Mouse (Mus musculus) heart, embryonic 14.5 days (tissue): ENCODE data around the gene R3hdml. TPM values are rescaled to one million over a fixed set of nuclear protein-coding genes. Genes with fewer than 3 reads are reported as not detected.

Source experiments
- ATAC-seq: fragments of 200-750 bp; cut with Nextera tagmentation; 2 replicates; pipeline ENCODE4 v1.8.0; 2017; ENCODE audit warnings: low read depth, moderate TSS enrichment; ENCODE audit not compliant: insufficient number of reproducible peaks, insufficient read depth, low FRiP score
- H3K27ac ChIP-seq, 2 experiments: fragments of 200-500 bp in 1 of 2; fragments of 300-500 bp in 1 of 2; sonication (generic) in 1 of 2; replicated peaks in 1 of 2; 2 replicates each; pipeline ENCODE4 v1.5.1; 2012 to 2014; ENCODE audit warnings: low read depth in 2 of 2, low read length in 2 of 2, control low read depth in 1 of 2, mild to moderate bottlenecking in 1 of 2, mixed read lengths in 1 of 2; ENCODE audit not compliant: control insufficient read depth in 1 of 2, insufficient read depth in 1 of 2
- H3K27me3 ChIP-seq: fragments of 300-500 bp; sonication (generic); 2 replicates; pipeline ENCODE4 v1.6.1; 2014; ENCODE audit warnings: mild to moderate bottlenecking, low read length, control low read depth; ENCODE audit not compliant: control insufficient read depth, insufficient read depth
- H3K36me3 ChIP-seq: fragments of 300-500 bp; sonication (generic); 2 replicates; pipeline ENCODE4 v1.6.1; 2014; ENCODE audit warnings: mild to moderate bottlenecking, control low read depth, low read length, mixed read lengths; ENCODE audit not compliant: control insufficient read depth, insufficient read depth
- H3K4me1 ChIP-seq, 2 experiments: fragments of 200-500 bp in 1 of 2; fragments of 300-500 bp in 1 of 2; sonication (generic) in 1 of 2; 2 replicates each; pipeline ENCODE4 v1.6.1; 2012 to 2014; ENCODE audit warnings: low read length in 2 of 2, control low read depth in 1 of 2, mixed read lengths in 1 of 2; ENCODE audit not compliant: control insufficient read depth in 2 of 2, insufficient read depth in 2 of 2
- H3K4me2 ChIP-seq: fragments of 300-500 bp; sonication (generic); 2 replicates; pipeline ENCODE4 v1.6.1; 2014; ENCODE audit warnings: mild to moderate bottlenecking, low read length
- H3K4me3 ChIP-seq, 2 experiments: fragments of 200-500 bp in 1 of 2; fragments of 300-500 bp in 1 of 2; sonication (generic) in 1 of 2; 2 replicates each; pipeline ENCODE4 v1.5.1; 2012 to 2014; ENCODE audit warnings: low read length in 2 of 2, mild to moderate bottlenecking in 2 of 2, control low read depth in 1 of 2, low read depth in 1 of 2, moderate library complexity in 1 of 2; ENCODE audit not compliant: control insufficient read depth in 1 of 2, insufficient read depth in 1 of 2
- H3K9ac ChIP-seq: fragments of 300-500 bp; sonication (generic); 2 replicates; pipeline ENCODE4 v1.6.1; 2014; ENCODE audit warnings: mild to moderate bottlenecking, low read length
- H3K9me3 ChIP-seq: fragments of 300-500 bp; sonication (generic); 2 replicates; pipeline ENCODE4 v1.6.1; 2016; ENCODE audit warnings: low read length, control low read depth; ENCODE audit not compliant: control insufficient read depth
- WGBS: fragments of 180-500 bp; shearing (Covaris S2); extraction: QIAGEN DNeasy Blood & Tissue Kit; methylation state at CpG from one replicate; pipeline ENCODE4 v1.1.7; 2014; 5-methylcytosine and 5-hydroxymethylcytosine counted together
- polyA plus RNA-seq: library from polyadenylated mRNA; unstranded; fragments of >200 nt; fragmentation: Nextera tagmentation; extraction: Ambion mirVana; gene quantifications from 2 replicates; pipeline ENCODE4 v1.2.1, GENCODE M21; 2014

R3hdml gene
- polyA plus RNA-seq, 1 experiment from 2014 or later = not detected

- H3K9ac ChIP-seq = no peak overlapping the region
- H3K4me1 ChIP-seq = peaks cover 0 to 3% of the 10 kb centered on the region in 2 experiments; a peak in 1 of 4 replicates
- H3K4me3 ChIP-seq = no peak overlapping the region
- 67% methylated on average over 13 of the region's 13 CpGs for WGBS
- peaks cover 23% of the 10 kb centered on the region for H3K27me3 ChIP-seq
- H3K27ac ChIP-seq = no peak overlapping the region
- H3K4me2 ChIP-seq = no peak overlapping the region
- H3K36me3 ChIP-seq = no peaks in the 10 kb centered on the region
- no peak for ATAC-seq
- H3K9me3 ChIP-seq = no peaks in the 10 kb centered on the region
Measured at GRCm38 (mm10) chr2:163539321-163540040, 47.4 kb downstream of the R3hdml start.

- Histone ChIP-seq H3K4me2 (no peak overlapping the region), H3K9me3 (no peaks in the 10 kb centered on the region), H3K27ac (no peak overlapping the region), H3K4me3 (no peak overlapping the region), H3K36me3 (no peaks in the 10 kb centered on the region), H3K4me1 (no peaks in the 10 kb centered on the region), H3K9ac (no peak overlapping the region), H3K27me3 (peaks cover 21% of the 10 kb centered on the region)
- 63% methylated on average over 9 of the region's 9 CpGs for WGBS
- no peak for ATAC-seq
Measured at GRCm38 (mm10) chr2:163540231-163541117, 48.4 kb downstream of the R3hdml start.

GRCm38 (mm10) chr2:163541568-163542182 is 49.6 kb downstream of the R3hdml start:
- ATAC-seq = no peak
- H3K4me2 ChIP-seq = no peak overlapping the region
- no peaks in the 10 kb centered on the region for H3K9me3 ChIP-seq
- H3K27me3 ChIP-seq = peaks cover 9% of the 10 kb centered on the region; the same call in 1 of the 2 replicates
- no peak overlapping the region for H3K4me3 ChIP-seq
- WGBS = 65% methylated on average over 10 of the region's 10 CpGs
- H3K4me1 ChIP-seq = no peaks in the 10 kb centered on the region
- H3K9ac ChIP-seq = no peak overlapping the region
- no peaks in the 10 kb centered on the region for H3K36me3 ChIP-seq
- no peak overlapping the region for H3K27ac ChIP-seq

DNA sequence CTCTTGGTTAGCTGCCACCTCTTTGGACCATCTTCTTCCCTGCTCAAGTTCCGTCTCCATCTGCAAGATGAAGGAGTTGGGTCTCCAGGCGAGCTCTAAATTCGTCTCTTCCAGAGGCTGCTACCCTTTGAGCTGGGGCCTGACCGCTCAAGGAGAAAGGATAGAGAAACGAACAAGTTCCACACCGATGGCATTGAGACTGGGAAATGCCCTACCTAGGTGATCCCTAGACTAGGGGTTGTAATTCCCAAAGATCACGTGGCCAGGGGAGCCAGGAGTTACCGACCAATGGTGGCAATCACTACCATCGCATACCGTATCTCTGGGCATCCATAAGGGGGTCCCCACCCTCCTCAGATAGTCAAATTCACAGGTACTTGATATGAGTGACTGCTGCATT is 50.6 kb downstream of the R3hdml start:
- Histone ChIP-seq H3K4me2 (no peak overlapping the region), H3K4me1 (no peaks in the 10 kb centered on the region), H3K36me3 (no peaks in the 10 kb centered on the region), H3K9me3 (no peaks in the 10 kb centered on the region), H3K27me3 (0 out of 2 replicates have a peak, but pooled peaks cover 6% of the 10 kb centered on the region), H3K27ac (no peak overlapping the region), H3K4me3 (no peak overlapping the region), H3K9ac (no peak overlapping the region)
- WGBS = 85% methylated on average over 10 of the region's 10 CpGs
- no peak for ATAC-seq

GRCm38 (mm10) chr2:163546623-163547318 is 54.7 kb downstream of the R3hdml start:
- H3K9ac ChIP-seq = no peak overlapping the region
- H3K4me2 ChIP-seq = no peak overlapping the region
- whole genome bisulfite sequencing = 59% methylated on average over 14 of the region's 14 CpGs
- no peak overlapping the region for H3K4me3 ChIP-seq
- H3K27me3 ChIP-seq = peaks cover 12% of the 10 kb centered on the region; the same call in 1 of the 2 replicates
- ATAC-seq = no peak
- H3K4me1 ChIP-seq = no peaks in the 10 kb centered on the region
- no peaks in the 10 kb centered on the region for H3K36me3 ChIP-seq
- H3K27ac ChIP-seq = no peak overlapping the region
- H3K9me3 ChIP-seq = no peaks in the 10 kb centered on the region

DNA sequence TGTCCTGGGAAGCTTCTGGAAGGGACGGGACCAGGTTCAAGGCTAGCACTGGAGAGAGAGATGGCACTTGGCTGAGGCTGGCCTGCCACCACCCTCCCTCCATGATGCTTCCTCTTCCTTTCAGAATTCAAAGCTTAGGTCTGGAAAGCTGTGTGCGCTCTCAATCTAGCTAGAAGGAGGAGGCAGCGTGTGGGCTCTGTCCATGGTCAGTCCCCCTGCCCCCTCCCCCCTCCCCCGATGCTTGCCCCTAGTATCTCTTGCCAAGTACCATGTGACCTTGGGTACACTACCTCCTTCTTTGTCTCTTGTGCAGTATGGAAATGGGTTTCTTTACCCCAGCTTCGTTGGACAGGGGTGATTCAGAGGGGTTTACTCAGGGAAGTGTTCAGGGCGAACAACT is 56.7 kb downstream of the R3hdml start:
- Histone ChIP-seq H3K36me3 (no peaks in the 10 kb centered on the region), H3K4me3 (no peak overlapping the region), H3K4me1 (no peaks in the 10 kb centered on the region), H3K4me2 (no peak overlapping the region), H3K9me3 (no peaks in the 10 kb centered on the region), H3K9ac (no peak overlapping the region), H3K27me3 (peaks cover 19% of the 10 kb centered on the region; the same call in 1 of the 2 replicates), H3K27ac (no peak overlapping the region)
- ATAC-seq = no peak
- 64% methylated on average over 6 of the region's 6 CpGs for WGBS

DNA sequence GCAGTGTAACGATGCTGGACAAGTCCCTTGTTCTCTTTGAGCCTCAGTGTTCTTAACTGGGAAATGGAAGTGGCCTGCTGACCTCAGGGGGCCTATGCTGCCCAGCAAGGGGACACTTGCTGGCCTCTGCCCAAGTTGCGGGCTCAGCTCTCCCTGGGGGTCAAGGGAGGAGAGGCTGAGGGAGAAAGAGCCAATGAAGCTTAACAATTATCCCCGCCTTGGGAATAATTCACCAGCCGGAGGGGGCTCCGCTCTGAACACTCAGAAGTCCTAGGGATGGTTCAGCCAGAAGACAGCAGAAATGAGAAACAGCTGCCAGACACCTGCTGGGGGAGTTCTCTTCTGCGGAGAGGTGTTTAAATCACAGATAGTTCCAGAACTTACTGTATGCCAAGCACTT is 57.7 kb downstream of the R3hdml start:
- Histone ChIP-seq H3K4me1 (no peaks in the 10 kb centered on the region), H3K9me3 (no peaks in the 10 kb centered on the region), H3K27ac (no peak overlapping the region), H3K4me3 (no peak overlapping the region), H3K4me2 (no peak overlapping the region), H3K36me3 (no peaks in the 10 kb centered on the region), H3K27me3 (peaks cover 19% of the 10 kb centered on the region; the same call in 1 of the 2 replicates), H3K9ac (no peak overlapping the region)
- 70% methylated on average over 6 of the region's 6 CpGs for WGBS
- ATAC-seq = no peak
